Mouse (Mus musculus): ENCODE measurements around the gene AW822073.

DNA sequence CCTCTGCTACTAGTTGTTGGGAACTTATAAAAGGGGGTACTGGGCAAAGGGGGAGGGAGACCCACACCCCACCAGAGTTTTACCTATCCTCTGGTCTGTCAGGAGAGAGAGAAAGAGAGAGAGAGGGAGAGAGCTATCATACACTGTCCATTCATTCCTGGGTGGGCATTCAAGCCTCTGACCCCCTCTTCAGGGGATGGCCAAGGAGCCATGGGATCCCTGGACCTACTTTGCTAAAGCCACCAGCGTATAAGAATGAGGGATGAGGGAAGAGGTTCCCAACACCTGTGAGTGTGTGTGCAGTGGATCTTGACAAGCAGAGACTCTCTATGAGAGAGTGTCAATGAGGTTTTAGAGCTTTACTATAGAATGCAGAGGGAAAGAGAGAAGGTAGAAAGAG is 18.7 kb downstream of the AW822073 start:
- TF ChIP-seq CTCF (IDR thresholded peaks at IDR 0.05; ENCODE audit: low read depth): no peak
- TF ChIP-seq EP300 (IDR thresholded peaks at IDR 0.05; ENCODE audit: low read depth): no peak

Measured in heart, postnatal 0 days (tissue).